Mouse (Mus musculus): ENCODE measurements around the gene Crip1.

DNA sequence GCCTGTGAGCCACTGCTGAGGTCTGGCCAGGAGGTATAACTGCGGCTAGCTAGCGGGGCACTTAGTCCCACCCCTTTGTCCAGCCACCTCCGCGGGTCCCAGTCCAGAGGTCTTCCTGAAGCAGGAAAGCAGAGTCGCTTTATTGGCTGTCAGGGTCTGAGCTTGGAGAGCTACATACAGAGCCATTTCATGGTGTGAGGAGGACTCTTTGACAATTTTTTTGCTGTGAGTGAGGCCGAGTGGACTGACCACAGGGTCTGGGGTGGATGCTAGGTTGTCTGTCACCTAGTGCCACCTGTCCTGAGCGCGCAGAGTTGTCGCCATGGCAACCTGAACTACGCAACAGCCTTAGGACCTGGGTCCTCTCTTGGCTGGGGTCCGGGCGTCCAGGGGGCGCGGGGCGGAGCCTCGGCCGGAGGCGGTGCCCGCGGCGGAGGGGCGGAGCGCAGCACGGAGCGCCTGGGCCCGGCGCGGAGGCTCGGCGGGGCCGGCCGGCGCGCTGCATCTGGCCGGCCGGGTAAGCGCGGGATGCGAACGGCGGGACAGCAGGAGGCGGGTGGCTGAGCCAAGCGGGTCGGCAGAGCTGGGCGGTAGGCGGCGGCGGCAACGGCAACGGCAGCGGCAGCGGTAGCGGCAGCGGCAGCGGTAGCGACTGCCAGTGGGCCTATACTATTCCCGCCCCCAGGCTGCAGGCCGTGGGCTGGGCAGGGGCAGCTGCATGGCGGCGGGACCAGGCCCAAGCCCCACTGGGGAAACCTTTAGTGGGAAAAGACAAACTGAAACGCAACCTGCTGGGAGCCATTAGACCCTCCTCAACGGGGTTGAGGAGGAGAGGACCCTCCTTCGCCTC lies 39.6 kb downstream of the Crip1 start, which contains the start of gene Tmem121:
- TF ChIP-seq CTCF (IDR thresholded peaks at IDR 0.05; ENCODE audit: control insufficient read depth, insufficient read depth, insufficient read length) = no peak
- TF ChIP-seq CEBPB (IDR thresholded peaks at IDR 0.05; ENCODE audit: low read depth) = no peak
- no peak for TF ChIP-seq MYOG (IDR thresholded peaks at IDR 0.05; ENCODE audit: control insufficient read depth, extremely low read depth, insufficient read length)
- no peak for TF ChIP-seq MAX (IDR thresholded peaks at IDR 0.05)
- no peak for TF ChIP-seq MYOD1 (IDR thresholded peaks at IDR 0.05; ENCODE audit: control insufficient read depth, insufficient read length, low read depth)
